Mouse (Mus musculus): Measurements from ENCODE around the gene Slc6a13. TPM values are rescaled to one million over a fixed set of nuclear protein-coding genes. Genes with fewer than 3 reads are reported as not detected.

Slc6a13 gene
- total and polyA plus RNA-seq, 3 experiments = 1.0 to 1.5 TPM; not detected in 1

DNA sequence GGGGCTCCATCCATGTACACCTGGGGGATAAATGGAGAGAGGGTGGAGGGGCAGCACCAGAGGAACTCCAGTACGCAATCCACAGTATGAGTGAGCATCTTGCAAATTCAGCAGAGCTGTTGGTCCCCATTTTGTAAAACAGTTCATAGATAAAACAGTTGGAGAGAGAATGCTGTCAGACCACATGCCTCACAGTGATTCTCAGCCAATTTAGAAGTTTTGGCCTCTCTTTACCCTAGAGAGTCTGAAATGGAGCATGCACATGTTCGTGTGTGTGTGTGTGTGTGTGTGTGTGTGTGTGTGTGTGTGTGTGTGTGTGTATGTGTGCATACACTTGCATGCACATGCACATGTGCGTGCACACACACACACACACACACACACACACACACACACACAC, 25.3 kb downstream of the Slc6a13 start:
- DNase-seq (ENCODE audit: low read depth, low spot score) = no peak
- Histone ChIP-seq H3K79me2 (ENCODE audit: control insufficient read depth, insufficient read depth, low read length, poor library complexity) (no peaks in the 10 kb centered on the region; the same call in 1 of the 2 replicates), H3K4me3 (ENCODE audit: control insufficient read depth in 1 of 2, insufficient read depth in 1 of 2, low read depth in 2 of 2, low read length in 2 of 2) (no peak overlapping the region), H3K27me3 (ENCODE audit: control insufficient read depth in 1 of 2, insufficient read depth in 2 of 2, low read length in 2 of 2) (no peaks in the 10 kb centered on the region; a peak in 1 of 4 replicates), H3K9me3 (replicated peaks; ENCODE audit: insufficient read depth, low read length) (no peaks in the 10 kb centered on the region), H3K27ac (ENCODE audit: control insufficient read depth, low read depth, low read length) (no peak overlapping the region), H3K9ac (ENCODE audit: control insufficient read depth, low read depth, low read length, poor library complexity, severe bottlenecking) (no peak overlapping the region), H3K4me1 (ENCODE audit: control insufficient read depth in 1 of 2, insufficient read depth in 2 of 2, low read length in 2 of 2) (no peaks in the 10 kb centered on the region), H3K36me3 (ENCODE audit: control insufficient read depth in 1 of 2, insufficient read depth in 2 of 2, low read length in 2 of 2) (no peaks in the 10 kb centered on the region)
- TF ChIP-seq ZKSCAN1 (IDR thresholded peaks at IDR 0.05; ENCODE audit: low read depth, low read length) (no peak), CHD2 (IDR thresholded peaks at IDR 0.05; ENCODE audit: low read length) (no peak), MYB (IDR thresholded peaks at IDR 0.05; ENCODE audit: low read depth, low read length) (no peak), CHD1 (IDR thresholded peaks at IDR 0.05; ENCODE audit: low read depth, low read length) (no peak), HCFC1 (IDR thresholded peaks at IDR 0.05; ENCODE audit: low read depth, low read length) (no peak), BHLHE40 (IDR thresholded peaks at IDR 0.05; ENCODE audit: borderline replicate concordance, low read depth, low read length) (no peak), SIN3A (IDR thresholded peaks at IDR 0.05; ENCODE audit: low read length) (no peak), NRF1 (IDR thresholded peaks at IDR 0.05; ENCODE audit: insufficient read depth, low read depth, low read length, poor library complexity, severe bottlenecking) (no peak), TBP (IDR thresholded peaks at IDR 0.05; ENCODE audit: low read depth, low read length) (no peak), E2F4 (IDR thresholded peaks at IDR 0.05; ENCODE audit: borderline replicate concordance, low read depth, low read length) (no peak), POLR2A (IDR thresholded peaks at IDR 0.05; ENCODE audit: control insufficient read depth in 1 of 2, insufficient read depth in 1 of 2, low read depth in 1 of 2, low read length in 2 of 2, poor library complexity in 1 of 2) (no peak), POLR2AphosphoS2 (IDR thresholded peaks at IDR 0.05; ENCODE audit: low read length) (no peak), USF1 (IDR thresholded peaks at IDR 0.05; ENCODE audit: low read depth, low read length) (no peak), MEF2A (IDR thresholded peaks at IDR 0.05; ENCODE audit: extremely low read depth, insufficient replicate concordance, low read depth, low read length, poor library complexity, severe bottlenecking) (no peak), MAFK (IDR thresholded peaks at IDR 0.05; ENCODE audit: borderline replicate concordance, low read depth, low read length) (no peak), TCF12 (IDR thresholded peaks at IDR 0.05; ENCODE audit: low read depth, low read length) (no peak), RCOR1 (IDR thresholded peaks at IDR 0.05; ENCODE audit: low read depth, low read length) (no peak)

DNA sequence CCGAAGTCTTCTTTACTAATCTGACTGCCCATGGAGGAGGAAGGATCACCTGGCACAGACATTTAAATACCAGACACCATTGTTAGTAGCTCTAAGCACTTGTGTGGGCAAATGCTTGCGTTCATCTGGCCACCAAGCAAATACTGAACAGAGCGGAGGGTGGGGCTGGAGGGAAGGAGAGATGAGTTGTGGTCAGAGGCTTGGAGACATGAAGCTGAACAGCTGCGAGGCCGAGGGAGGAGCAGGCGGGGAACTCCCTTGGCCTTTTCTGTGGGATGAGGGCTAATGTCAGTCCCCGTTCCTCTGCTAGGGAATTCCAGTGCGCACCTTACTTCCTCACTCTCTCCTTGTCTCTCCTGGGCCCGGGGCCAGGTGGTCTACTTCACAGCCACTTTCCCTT, 25.7 kb downstream of the Slc6a13 start:
- no peak overlapping the region for H3K4me3 ChIP-seq (ENCODE audit: control insufficient read depth in 1 of 2, insufficient read depth in 1 of 2, low read depth in 2 of 2, low read length in 2 of 2)
- no peaks in the 10 kb centered on the region for H3K4me1 ChIP-seq (ENCODE audit: control insufficient read depth in 1 of 2, insufficient read depth in 2 of 2, low read length in 2 of 2)
- DNase-seq (ENCODE audit: low read depth, low spot score) = no peak
- TF ChIP-seq MAZ (IDR thresholded peaks at IDR 0.05; ENCODE audit: low read depth, low read length) (no peak), KAT2A (conservative IDR thresholded peaks at IDR 0.05; ENCODE audit: low read depth, low read length) (no peak), CHD1 (IDR thresholded peaks at IDR 0.05; ENCODE audit: low read depth, low read length) (no peak), MAFK (IDR thresholded peaks at IDR 0.05; ENCODE audit: borderline replicate concordance, low read depth, low read length) (no peak)
- no peaks in the 10 kb centered on the region; a peak in 1 of 4 replicates for H3K27me3 ChIP-seq (ENCODE audit: control insufficient read depth in 1 of 2, insufficient read depth in 2 of 2, low read length in 2 of 2)
- H3K36me3 ChIP-seq (ENCODE audit: control insufficient read depth in 1 of 2, insufficient read depth in 2 of 2, low read length in 2 of 2) = no peaks in the 10 kb centered on the region
- H3K9ac ChIP-seq (ENCODE audit: control insufficient read depth, low read depth, low read length, poor library complexity, severe bottlenecking) = no peak overlapping the region
- no peaks in the 10 kb centered on the region for H3K9me3 ChIP-seq (replicated peaks; ENCODE audit: insufficient read depth, low read length)
- H3K79me2 ChIP-seq (ENCODE audit: control insufficient read depth, insufficient read depth, low read length, poor library complexity) = no peaks in the 10 kb centered on the region; the same call in 1 of the 2 replicates
- H3K27ac ChIP-seq (ENCODE audit: control insufficient read depth, low read depth, low read length) = no peak overlapping the region

All from MEL (cell line).